Mouse (Mus musculus) left cerebral cortex, adult 2 months (tissue): ENCODE measurements around the gene Siglec1. TPM values are rescaled to one million over a fixed set of nuclear protein-coding genes. Genes with fewer than 3 reads are reported as not detected.

Experiments
- DNase-seq, 2 experiments: peaks; one replicate each; pipeline ENCODE4 v3.0.0; 2021 to 2022; ENCODE audit warnings: low spot score in 2 of 2, mixed read lengths in 1 of 2; ENCODE audit errors: extremely low spot score in 1 of 2
- H3K27ac ChIP-seq: fragments of 200-600 bp; 2 replicates; pipeline ENCODE4 v1.8.1; 2022
- H3K4me3 ChIP-seq: fragments of 200-600 bp; 2 replicates; pipeline ENCODE4 v1.8.1; 2022
- CTCF ChIP-seq: fragments of 200-600 bp; IDR thresholded peaks from 2 replicates; pipeline ENCODE4 v1.8.1; 2022; ENCODE audit warnings: antibody characterized with exemption, mild to moderate bottlenecking, moderate library complexity
- intact Hi-C: fragments of 180-260 bp; cut with DNase I; formaldehyde crosslinking; loops from one replicate; pipeline ENCODE4 v1.15.1; 2025
- total RNA-seq, 2 experiments: library from RNA; stranded (reverse); gene quantifications; 2 replicates each; pipeline ENCODE4 v1.2.3; 2021

Gene Siglec1
- total RNA-seq, 2 experiments from 2014 or later = 0.44 to 0.45 TPM

DNA sequence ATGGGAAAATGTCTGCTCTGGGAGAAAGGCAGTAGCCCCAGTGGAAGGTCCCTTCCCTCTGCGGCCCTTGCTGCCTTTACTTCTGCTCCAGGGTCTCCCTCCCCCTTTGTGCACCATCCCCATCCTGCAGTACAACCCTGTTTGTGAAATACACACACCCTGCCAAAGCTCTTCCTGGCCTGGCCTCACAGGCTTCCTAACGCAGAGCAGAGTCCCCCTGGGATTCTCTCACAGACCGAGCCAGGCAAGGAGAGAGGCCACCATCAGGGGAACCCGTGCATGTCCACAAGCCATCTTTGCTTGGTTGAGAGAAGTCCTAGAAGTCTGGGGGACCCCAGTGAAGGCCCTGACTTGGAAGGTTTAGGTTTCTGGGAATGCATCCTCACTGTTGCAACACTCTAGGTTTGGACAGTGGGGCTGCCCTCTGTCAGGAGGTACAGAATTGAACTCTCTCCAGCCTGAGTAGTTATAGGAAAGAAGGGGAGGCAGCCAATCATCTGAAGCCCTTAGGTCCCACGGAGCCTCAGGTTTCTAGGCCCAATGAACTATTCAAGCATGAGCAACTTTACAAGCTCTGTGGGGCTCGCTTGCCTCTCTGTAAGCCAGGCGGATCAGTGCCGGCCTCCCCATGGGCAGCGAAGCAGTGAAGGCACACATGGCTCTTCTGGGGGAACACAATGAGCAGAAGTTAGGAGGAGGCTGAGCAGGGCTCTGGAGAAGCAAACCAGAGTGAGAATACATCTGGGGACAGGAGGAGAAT, 26.6 kb downstream of the Siglec1 start:
- no peak overlapping the region for H3K4me3 ChIP-seq
- no peak for TF ChIP-seq CTCF
- intact Hi-C loops = loop anchor here (5.0 kb wide), 2 partner anchors 102 to 192 kb away; partner anchors contain the start of gene 1700037H04Rik
- no peak overlapping the region for H3K27ac ChIP-seq
- no peak for DNase-seq

DNA sequence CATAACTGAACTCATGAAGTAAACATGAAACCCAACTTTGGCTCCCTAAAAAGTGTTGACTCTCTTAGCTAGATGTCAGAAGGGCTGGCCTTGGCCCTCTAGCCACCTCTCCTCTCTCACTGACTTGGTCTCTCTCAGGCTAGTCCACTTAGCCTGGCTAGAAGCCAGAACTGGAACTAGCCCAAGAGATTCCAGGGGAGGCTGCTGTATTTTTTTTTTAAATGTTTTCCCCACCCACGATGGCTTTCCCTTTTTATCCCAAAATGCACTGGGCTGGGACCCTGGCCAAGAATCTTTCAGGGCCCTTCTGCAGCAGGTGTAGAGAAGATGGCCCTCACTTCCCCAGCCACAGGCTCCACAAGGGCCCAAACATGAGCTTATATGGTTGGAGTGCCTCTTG, 27.2 kb downstream of the Siglec1 start:
- Histone ChIP-seq H3K4me3 (no peak overlapping the region), H3K27ac (no peak overlapping the region)
- DNase-seq = no peak
- no peak for TF ChIP-seq CTCF
- intact Hi-C loops = loop anchor here (5.0 kb wide), 2 partner anchors 103 to 193 kb away; partner anchors contain the start of gene 1700037H04Rik

DNA sequence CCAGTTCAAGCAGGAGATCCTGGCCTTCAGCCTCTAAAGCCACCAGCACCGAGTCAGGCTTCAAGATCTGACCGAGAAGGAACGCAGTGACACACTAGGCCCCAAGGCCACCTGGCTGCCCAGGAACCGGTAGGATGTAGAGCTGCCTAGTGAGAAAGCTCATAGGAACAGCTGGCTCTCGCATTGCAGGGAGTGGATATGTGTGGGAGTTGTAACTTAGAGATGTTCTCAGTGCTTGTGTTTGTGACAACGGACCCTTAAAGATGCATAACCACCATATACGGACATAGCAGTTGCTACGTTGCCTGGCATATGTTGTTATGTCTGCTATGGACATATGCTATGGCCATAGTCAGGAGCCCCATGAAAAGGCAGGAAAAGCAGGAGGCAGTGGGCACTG, 27.9 kb downstream of the Siglec1 start:
- DNase-seq = no peak
- intact Hi-C loops = loop anchor here (5.0 kb wide), 2 partner anchors 104 to 194 kb away; partner anchors contain the start of gene 1700037H04Rik
- no peak for TF ChIP-seq CTCF
- H3K4me3 ChIP-seq = no peak overlapping the region
- H3K27ac ChIP-seq = no peak overlapping the region

DNA sequence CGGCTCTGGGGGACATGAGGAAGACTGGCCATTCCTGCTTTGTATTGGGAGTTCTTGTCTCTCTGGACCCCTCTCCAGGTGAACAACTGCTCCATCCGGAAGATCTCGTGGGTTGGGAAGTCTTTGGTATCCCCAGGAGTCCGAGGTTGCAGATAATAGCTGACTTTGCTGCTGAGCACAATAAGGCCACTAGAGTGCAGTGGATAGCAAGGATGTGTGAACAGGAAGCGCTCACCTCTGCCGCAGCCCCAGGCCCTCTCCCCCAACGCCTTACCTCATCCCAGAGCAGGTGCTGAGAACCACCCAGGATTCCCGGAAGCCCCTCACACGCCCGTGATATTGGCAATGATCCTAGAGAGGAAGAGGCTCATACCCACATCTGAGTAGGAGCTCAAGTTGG, 30.4 kb downstream of the Siglec1 start:
- no peak for DNase-seq
- intact Hi-C loops = loop anchor here (5.0 kb wide), 2 partner anchors 106 to 196 kb away; partner anchors contain the start of gene 1700037H04Rik
- peak; percentile 41 for TF ChIP-seq CTCF
- Histone ChIP-seq H3K4me3 (no peak overlapping the region), H3K27ac (no peak overlapping the region)

DNA sequence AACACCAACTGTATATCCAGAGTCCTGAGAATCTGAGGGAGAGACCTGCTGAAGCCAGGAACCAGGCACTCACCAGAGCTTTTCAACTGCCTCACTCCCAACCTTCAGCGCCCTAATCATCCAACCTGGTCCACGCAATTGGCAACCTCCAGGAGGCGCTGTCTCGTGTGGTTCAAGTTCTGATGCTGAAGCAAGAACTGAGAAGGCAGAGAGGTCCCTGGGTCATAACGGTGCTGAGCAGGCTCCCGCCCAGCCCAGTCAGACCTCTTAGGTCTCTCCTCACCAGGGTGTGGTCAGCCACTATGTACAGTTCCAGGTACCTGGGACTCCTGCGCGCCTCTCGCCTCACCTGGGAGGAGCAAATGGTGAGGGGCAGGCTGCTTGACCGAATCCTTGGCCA, 30.9 kb downstream of the Siglec1 start:
- DNase-seq = no peak
- TF ChIP-seq CTCF = peak; percentile 55
- Histone ChIP-seq H3K27ac (no peak overlapping the region), H3K4me3 (no peak overlapping the region)
- intact Hi-C loops = loop anchor here (5.0 kb wide), 2 partner anchors 107 to 197 kb away; partner anchors contain the start of gene 1700037H04Rik

DNA sequence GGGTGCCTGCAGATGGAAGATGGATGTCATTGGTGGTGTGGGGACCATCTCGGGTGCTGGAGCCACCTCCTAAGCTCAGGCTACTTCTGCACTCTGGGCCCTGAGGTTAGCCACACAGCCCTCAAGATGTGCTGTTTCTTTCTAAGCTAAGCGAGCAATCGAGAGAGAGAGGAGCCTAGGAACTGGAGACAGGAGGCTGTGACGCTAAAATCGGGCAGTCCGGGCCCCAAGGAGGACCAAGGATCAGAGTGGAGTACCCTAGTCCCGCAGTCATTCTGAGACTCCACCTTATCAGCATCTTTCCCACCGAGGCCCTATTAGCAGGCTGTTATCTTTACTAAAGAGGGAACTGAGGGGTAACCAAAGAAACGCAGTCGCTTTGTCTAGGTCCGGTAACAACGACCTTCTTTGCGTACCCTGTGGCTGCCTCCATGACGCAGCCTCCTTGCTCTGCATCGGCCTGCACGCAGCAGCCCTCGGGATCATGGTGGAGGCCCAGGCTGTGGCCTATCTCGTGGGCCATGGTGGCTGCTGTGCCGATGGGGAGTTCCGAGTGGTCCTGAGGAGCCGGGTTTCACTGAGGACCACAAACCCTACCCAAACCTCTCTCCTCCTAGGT, 31.8 kb downstream of the Siglec1 start:
- TF ChIP-seq CTCF = no peak
- DNase-seq = no peak
- no peak overlapping the region for H3K4me3 ChIP-seq
- intact Hi-C loops = loop anchor here (5.0 kb wide), 2 partner anchors 108 to 198 kb away; partner anchors contain the start of gene 1700037H04Rik
- no peak overlapping the region for H3K27ac ChIP-seq

DNA sequence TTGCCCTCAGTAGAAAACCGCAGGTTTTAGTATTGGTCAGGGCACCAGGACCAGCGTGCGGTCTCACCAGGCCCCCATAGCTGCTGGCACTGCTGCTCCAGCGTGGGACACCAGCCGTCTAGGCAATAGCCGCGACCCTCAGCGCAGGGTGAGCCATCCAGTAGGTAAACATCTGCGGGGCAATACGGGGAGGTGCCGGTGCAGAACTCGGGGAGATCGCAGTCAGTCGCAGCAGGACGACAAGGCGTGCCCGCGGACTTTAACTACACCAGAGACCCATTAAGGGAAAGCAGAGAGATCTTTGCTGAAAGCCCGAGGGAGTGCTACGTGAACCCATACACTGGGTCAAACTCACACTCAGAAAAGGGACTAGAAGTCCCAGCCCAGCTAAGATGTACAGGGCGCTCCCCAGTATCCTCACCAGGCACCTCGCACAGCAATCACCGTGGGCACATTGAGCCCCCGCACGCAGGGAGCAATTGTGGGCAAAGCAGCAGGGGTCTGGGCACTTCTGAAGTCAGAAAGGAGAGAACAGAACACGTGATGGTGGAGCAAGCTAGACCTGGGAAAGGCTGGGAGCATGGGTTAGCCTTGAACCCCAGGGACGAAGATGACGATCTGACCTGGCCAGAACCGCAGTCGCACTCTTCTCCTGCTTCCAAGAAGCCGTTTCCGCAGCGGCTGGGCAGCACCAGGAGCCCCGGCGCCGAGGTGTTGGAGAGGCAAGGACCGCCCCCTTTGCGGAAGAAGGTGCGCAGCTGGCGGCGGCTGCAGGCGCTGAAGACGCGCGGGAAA, 32.5 kb downstream of the Siglec1 start:
- Histone ChIP-seq H3K4me3 (no peak overlapping the region; the same call in 1 of the 2 replicates), H3K27ac (no peak overlapping the region)
- DNase-seq = no peak
- TF ChIP-seq CTCF = no peak
- intact Hi-C loops = no loop called here

DNA sequence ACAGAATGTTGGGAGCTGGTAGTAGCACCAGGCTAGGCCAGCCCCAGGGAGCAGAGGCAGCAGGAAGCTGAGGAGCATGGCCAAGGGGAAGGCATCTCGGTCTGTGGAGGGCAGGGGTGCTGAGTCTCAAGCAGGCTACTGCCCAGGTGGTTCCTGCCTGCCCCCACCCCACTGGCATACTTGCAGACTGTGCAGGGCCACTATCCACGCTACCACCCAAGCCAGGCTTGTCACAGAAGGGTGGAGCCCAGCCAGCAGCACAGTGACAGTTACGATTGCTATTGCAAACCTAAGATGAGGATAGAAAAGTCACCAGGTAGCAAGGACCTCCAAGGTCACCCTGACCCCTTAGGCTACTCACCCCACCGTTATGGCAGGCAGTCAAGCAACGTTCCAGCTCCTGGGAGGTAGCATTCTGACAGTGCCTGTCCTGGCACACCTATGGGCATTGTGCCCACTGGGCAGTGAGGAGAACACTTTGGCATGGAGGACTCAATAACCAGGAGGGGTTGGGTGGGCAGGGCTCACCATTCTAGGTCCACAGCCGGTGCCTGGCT, 33.6 kb downstream of the Siglec1 start:
- no peak for DNase-seq
- H3K27ac ChIP-seq = no peak overlapping the region
- intact Hi-C loops = no loop called here
- no peak overlapping the region for H3K4me3 ChIP-seq
- no peak for TF ChIP-seq CTCF

DNA sequence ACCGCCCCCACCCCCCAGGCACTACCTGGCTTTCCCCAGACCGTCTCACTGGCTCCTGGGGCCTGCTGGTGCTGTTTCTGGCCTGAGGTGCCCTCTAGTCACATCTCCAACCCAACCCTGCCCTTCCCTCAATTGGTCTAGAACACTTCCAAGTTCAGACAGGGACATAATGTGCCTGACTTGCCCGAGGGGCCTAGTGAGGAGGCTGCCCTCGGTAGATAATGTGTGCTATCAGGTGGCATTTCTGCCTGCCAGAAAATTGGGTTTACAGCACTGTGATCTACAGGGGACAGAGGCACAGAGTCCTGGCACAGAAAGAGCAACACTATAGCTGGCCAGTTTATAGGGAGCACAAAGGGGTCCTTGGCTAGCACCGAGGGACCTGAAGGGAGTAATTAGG, 34.5 kb downstream of the Siglec1 start:
- no peak for TF ChIP-seq CTCF
- DNase-seq = no peak
- H3K27ac ChIP-seq = no peak overlapping the region
- no peak overlapping the region for H3K4me3 ChIP-seq
- intact Hi-C loops = no loop called here

DNA sequence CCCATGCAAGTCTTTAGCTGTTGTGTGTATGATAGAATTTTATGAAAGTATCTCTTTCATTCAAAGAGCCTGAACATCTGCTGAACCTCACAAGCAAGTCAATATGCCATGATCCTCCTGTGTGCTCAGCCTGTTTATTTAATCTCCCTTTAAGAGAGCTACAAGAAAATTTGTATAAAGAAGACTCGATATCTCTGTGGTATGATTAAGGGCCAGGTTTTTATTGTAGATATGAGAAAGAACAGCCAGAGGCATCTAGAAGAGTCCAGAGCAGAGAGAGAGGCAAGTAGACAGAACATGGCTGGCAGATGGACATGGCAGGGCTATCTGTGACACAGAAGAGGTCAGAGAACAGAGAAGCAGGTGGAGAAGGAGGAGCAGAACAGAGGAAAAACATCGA, 40.5 kb downstream of the Siglec1 start:
- intact Hi-C loops = no loop called here
- DNase-seq = no peak
- H3K4me3 ChIP-seq = no peak overlapping the region
- TF ChIP-seq CTCF = no peak
- H3K27ac ChIP-seq = no peak overlapping the region

DNA sequence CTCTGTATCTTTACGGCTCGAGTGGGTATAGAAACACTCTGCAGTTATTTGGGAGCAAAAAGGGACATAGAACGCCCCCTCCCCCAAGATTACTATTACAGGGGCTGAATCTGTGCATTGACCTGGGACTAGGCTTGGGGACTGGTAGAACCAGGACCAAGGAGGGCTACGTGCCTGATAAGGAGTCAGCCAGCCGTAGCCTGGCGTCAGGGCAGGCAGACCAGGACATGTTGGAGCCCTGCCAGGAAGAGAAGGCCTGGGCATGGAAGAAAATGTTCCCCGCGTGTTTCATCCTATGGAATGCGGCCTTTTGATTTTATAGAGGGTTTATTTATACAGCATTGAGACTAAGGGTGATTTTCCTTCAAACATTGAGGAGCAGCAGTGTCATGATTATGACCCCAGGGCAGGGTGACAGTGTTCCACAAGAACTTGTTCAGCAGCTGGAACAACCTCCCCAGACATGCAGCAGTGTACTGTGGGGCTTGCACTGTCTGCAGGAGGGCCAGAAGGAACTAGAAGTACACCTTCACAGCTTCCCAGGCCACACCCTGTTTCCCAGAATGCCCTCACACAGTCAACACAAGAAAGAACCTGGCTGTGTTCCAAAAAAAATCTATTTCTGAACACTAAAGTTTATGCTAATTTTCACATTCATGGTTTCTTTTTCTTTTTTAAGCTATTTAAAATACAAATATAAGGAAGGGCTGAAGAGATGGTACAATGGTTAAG, 41.4 kb downstream of the Siglec1 start:
- Histone ChIP-seq H3K27ac (no peak overlapping the region), H3K4me3 (no peak overlapping the region)
- DNase-seq = no peak
- intact Hi-C loops = loop anchor here (5.0 kb wide), 1 partner anchor 117 kb away; the partner anchor contains the start of gene 1700037H04Rik
- no peak for TF ChIP-seq CTCF
